Mouse (Mus musculus): ENCODE data around the gene Pmm2.

Gene Pmm2

GRCm38 (mm10) chr16:8637217-8638051 is at the start of gene Pmm2, which contains the start of gene Tmem186:
Gene Pmm2 (plus strand): TSS chr16:8637674.
Gene Tmem186 (minus strand): TSS chr16:8637712.
- in situ Hi-C loops (cut with MboI, MseI), result no loop called here

GRCm38 (mm10) chr16:8595411-8595810 is 42.1 kb upstream of the Pmm2 start:
- in situ Hi-C loops (cut with MboI, MseI), result no loop called here

- in situ Hi-C loops (cut with MboI, MseI), result no loop called here
These were observed 41.1 kb upstream of the Pmm2 start for GRCm38 (mm10) chr16:8596336-8596735.

GRCm38 (mm10) chr16:8597516-8597915 is 40.0 kb upstream of the Pmm2 start:
- in situ Hi-C loops (cut with MboI, MseI), result no loop called here

- in situ Hi-C loops (cut with MboI, MseI), result no loop called here
These were observed 33.7 kb upstream of the Pmm2 start for GRCm38 (mm10) chr16:8603789-8604188.

- in situ Hi-C loops (cut with MboI, MseI), result no loop called here
These were observed 27.1 kb upstream of the Pmm2 start for GRCm38 (mm10) chr16:8610397-8610796.

GRCm38 (mm10) chr16:8612214-8613005 is 25.1 kb upstream of the Pmm2 start:
- in situ Hi-C loops (cut with MboI, MseI), result no loop called here

GRCm38 (mm10) chr16:8613039-8613438 is 24.4 kb upstream of the Pmm2 start:
- in situ Hi-C loops (cut with MboI, MseI), result no loop called here

- in situ Hi-C loops (cut with MboI, MseI), result no loop called here
These were observed 24.0 kb upstream of the Pmm2 start for GRCm38 (mm10) chr16:8613447-8613846.

- in situ Hi-C loops (cut with MboI, MseI), result no loop called here
These were observed 17.7 kb upstream of the Pmm2 start for GRCm38 (mm10) chr16:8619659-8620314.

- in situ Hi-C loops (cut with MboI, MseI), result no loop called here
These were observed 17.0 kb upstream of the Pmm2 start for GRCm38 (mm10) chr16:8620315-8621115.

GRCm38 (mm10) chr16:8630419-8630818 is 7.1 kb upstream of the Pmm2 start:
- in situ Hi-C loops (cut with MboI, MseI), result no loop called here

GRCm38 (mm10) chr16:8631428-8631827 is 6.0 kb upstream of the Pmm2 start:
- in situ Hi-C loops (cut with MboI, MseI), result no loop called here

- in situ Hi-C loops (cut with MboI, MseI), result no loop called here
These were observed 632 bp upstream of the Pmm2 start for GRCm38 (mm10) chr16:8636867-8637216.

- in situ Hi-C loops (cut with MboI, MseI), result no loop called here
These were observed 657 bp downstream of the Pmm2 start for GRCm38 (mm10) chr16:8638131-8638530.

- in situ Hi-C loops (cut with MboI, MseI), result no loop called here
These were observed 2.2 kb downstream of the Pmm2 start for GRCm38 (mm10) chr16:8639466-8640191.

- in situ Hi-C loops (cut with MboI, MseI), result no loop called here
These were observed 6.4 kb downstream of the Pmm2 start for GRCm38 (mm10) chr16:8643855-8644254.

- in situ Hi-C loops (cut with MboI, MseI), result no loop called here
These were observed 8.1 kb downstream of the Pmm2 start for GRCm38 (mm10) chr16:8645546-8645945.

- in situ Hi-C loops (cut with MboI, MseI), result no loop called here
These were observed 12.5 kb downstream of the Pmm2 start for GRCm38 (mm10) chr16:8650007-8650406.

- in situ Hi-C loops (cut with MboI, MseI), result no loop called here
These were observed 17.6 kb downstream of the Pmm2 start for GRCm38 (mm10) chr16:8655108-8655507.

- in situ Hi-C loops (cut with MboI, MseI), result no loop called here
These were observed 18.1 kb downstream of the Pmm2 start for GRCm38 (mm10) chr16:8655599-8655998.
